Mouse (Mus musculus) telencephalon, adult 2 months (tissue): ENCODE measurements at regions not wholly inside any gene's neighbourhood (a gene's known extent, or its start where the extent isn't known, plus 50 kb on each side); places are given as distances from the start of the nearest gene placed in this dataset.
"Not testable (repeated sequence)": the region's sequence is repeated elsewhere in the genome, so short reads cannot be mapped to it uniquely, and the experiment has no call there.

Experiments used
- DNase-seq: peaks from one replicate; pipeline ENCODE4 v3.0.0-alpha.2; 2011; ENCODE audit warnings: low read depth, low spot score

DNA sequence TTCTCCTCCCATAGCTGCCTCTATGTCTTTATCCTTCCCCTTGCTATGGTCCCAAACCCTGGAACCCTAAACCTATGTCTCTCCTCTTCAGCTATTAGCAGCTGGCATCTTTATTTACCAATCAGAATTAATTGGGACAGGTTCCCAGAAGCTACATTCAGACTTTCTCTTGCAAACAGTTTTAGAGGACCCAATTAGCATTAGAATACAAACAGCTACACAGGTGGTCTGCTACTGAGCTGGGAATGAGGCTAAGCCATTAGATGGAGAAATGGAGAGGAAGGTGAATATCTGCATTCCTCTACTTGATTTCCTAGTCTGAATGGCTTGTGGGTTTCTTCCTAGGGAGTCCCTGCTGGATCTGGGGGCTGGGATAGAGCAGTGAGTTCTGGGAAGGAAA is 611.9 kb downstream of the A830018L16Rik start:
- no peak for DNase-seq

GRCm38 (mm10) chr1:12027442-12027841 is 613.5 kb downstream of the A830018L16Rik start:
- no peak for DNase-seq

DNA sequence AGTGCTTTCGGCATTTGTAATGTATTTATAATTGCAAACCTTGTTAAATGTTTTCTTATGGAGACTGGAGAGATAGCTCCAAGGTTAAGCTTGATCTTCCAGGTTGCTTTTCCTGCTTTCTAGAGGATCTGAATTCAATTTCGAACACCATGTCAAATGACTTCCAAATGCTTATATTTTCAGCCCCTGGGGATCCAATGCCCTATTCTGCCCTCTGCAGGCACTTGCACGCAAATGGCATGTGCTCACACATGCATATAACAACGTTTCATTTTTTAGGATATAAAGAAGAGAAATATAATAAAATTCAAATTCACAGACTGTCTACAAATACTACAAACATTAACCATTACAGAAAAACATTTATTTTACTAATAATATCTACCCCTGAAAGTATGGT is 614.2 kb downstream of the A830018L16Rik start:
- DNase-seq: no peak

DNA sequence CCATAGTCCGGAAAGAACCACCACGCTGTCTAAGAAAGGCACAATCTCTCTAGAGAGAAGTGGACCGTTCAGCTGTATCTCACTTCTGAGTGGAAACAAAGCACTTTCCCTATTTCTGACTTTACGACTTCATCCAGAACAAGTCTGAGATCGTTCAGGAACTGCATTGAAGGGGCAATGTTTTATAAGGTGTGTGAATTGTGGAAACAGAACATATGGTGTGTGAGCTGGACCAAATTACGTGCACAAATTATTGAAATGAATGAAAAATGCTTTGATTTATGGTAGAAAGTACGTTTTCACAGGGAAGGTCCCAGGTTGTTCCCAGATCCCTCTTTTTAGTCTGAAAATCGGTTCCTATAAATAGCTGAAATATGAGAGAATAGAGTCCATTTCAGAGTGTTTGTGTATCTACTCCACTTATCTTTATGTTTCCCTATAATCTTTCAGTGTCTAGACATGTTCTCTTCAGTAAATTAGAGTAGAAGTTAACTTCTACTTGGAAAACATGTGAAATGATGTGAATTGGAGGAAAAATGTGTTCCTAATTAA is 638.1 kb downstream of the A830018L16Rik start:
- no peak for DNase-seq

- no peak for DNase-seq
Measured at GRCm38 (mm10) chr1:12055865-12056560, 642.1 kb downstream of the A830018L16Rik start.

DNA sequence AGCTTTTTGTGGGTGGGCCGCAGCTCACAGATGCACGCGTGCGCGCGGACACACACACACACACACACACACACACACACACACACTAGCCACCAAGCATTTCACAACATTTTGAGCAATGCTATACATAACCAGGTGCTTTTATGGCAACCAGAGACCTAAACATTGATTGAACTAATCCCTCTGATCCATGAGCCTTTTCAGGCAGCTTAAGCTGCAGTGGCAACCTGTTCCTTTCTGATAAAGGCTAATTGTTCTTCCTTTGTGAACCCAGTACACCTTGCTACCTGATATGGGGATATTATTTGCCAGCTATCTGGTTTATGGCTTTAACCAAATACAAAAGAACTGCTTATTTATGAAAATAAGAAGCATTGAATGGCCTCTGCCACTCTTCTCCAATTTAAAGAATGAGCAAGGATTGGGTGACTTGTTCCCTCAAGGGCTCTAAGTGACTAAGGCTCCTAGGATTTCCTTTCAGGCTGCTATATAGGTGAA is 651.2 kb downstream of the A830018L16Rik start:
- no peak for DNase-seq

GRCm38 (mm10) chr1:12092564-12093504 is 678.9 kb downstream of the A830018L16Rik start:
- no peak for DNase-seq

DNA sequence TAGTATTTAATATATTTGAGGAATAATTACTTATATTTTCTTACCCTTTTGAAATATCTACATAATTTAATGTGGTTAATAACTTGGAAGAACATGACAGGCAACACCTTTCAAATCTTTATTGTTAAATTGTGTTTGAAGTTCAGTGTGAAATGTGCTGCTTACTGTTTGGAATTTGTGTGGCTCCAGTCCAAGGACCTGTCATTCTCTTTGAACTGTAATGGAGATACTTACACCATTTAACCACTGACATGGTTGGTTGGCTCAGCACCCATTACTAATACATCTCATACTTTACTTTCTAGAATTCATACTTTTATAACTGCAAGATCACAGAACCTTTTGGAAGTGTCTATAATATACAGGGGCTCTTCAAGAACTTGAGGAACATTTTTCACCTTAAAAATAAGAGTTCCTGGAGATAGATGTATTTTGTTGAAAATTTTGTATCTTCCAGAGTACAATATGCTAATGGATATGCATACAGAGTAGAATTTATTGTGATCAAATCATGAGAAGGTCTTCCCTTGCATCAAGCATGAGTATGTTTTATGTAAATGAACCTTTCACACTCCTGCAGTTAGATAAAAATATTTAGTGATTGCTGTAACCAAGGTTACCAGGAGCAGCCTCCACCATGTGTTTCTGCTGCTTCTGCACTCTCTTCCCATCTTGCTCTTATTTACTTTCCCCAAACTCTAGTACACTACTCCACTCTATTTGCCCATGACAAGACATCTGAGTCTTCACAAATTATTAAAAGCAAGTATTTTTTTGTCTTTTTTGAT is 701.3 kb downstream of the A830018L16Rik start:
- no peak for DNase-seq

DNA sequence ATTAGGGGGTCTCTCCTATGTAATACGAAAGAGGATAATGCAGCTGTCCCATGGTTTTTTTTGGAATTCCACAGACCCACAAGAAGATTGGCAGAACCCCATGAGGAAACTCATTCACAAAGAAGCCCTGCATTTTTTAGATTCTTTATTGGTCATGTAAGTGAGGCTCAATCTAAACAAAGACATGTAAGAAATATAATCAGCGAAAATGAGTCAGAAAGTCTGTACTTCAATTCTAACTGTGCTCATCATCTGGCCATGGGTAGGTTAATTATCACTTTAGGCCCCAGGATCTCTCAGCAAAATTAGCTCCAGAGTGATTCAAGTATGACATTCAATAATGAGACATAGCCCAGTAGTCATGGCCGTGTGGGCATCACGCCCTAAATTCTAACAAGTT is 703.2 kb downstream of the A830018L16Rik start:
- DNase-seq: no peak

DNA sequence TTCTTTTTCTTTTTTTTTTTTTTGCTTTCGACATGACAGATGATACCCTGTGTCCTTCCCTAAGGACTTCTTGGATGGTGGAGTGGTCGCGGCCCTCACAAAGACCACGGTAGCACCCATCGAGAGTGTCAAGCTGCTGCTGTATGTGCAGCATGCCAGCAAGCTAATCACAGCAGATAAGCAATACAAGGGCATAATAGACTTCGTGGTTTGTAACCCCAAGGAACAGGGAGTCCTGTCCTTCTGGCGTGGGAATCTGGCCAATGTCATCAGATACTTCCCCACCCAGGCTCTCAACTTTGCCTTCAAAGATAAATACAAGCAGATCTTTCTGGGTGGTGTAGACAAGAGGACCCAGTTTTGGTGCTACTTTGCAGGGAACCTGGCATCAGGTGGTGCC is 707.0 kb downstream of the A830018L16Rik start:
- no peak for DNase-seq

- DNase-seq: not testable (repeated sequence)
Measured at GRCm38 (mm10) chr1:12126611-12127010, 712.7 kb downstream of the A830018L16Rik start.

- no peak for DNase-seq
Measured at GRCm38 (mm10) chr1:12170503-12170902, 756.6 kb downstream of the A830018L16Rik start.

GRCm38 (mm10) chr1:12189646-12190233 is 775.8 kb downstream of the A830018L16Rik start:
- no peak for DNase-seq

GRCm38 (mm10) chr1:12192588-12192987 is 778.7 kb downstream of the A830018L16Rik start:
- DNase-seq: no peak

DNA sequence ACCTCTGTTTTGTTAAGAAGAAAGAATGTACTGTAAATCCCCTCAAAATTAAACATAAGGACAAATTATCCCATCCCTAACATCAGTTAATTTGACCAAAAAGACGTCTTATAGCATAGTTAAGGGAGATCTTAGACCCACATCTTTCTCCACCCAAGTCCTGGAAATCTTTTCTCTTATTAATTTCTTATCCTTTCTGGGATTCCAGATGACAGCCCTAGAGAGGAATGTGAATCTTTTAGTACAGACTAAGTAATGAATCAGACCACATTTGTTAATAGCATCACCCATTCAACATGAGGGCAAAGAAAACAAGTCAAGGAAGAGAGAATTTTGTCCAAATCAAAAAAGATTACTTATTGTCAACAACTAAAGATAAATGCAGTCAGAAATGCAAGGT is 817.2 kb downstream of the A830018L16Rik start:
- no peak for DNase-seq

DNA sequence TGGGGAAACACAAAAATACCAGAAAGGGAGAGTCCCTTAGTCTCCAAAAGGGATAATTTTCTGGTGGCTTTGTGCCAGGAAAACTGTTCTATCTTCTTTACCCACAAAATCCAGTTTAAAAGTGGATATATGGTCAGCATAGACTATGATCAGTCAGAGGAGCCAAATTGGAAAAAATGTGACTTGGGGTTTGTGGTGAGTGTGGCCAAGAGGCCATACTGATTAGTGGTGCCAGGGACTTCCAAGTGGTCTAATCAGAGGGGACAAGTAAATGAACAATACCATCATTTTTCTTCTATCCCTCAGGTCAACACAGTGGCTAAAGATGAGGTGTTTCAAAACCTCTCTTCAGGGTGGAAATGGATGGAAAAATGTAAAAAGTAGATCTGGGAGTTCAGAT is 828.2 kb downstream of the A830018L16Rik start:
- no peak for DNase-seq

GRCm38 (mm10) chr1:12282493-12282892 is 868.6 kb downstream of the A830018L16Rik start:
- DNase-seq: peak; percentile 32

GRCm38 (mm10) chr1:12285551-12285950 is 871.6 kb downstream of the A830018L16Rik start:
- DNase-seq: no peak

DNA sequence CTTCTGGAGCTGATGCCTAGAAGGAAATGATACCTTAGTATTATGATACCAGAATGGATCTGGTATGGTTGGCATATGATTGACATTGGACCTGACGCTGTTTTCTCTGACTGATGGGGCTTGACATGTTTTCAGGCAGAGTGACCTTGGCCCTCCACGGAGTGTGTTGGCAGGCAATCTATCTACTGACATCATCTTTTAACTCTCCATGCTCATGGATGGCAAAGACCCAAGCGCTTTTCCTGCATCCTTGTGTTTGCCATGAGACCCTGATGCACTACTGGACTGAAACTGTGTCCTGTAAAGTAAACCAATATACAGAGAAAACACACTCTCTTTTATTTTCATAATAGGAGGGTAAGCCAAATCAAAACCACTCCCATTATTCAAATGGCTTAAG is 872.1 kb downstream of the A830018L16Rik start:
- DNase-seq: no peak

DNA sequence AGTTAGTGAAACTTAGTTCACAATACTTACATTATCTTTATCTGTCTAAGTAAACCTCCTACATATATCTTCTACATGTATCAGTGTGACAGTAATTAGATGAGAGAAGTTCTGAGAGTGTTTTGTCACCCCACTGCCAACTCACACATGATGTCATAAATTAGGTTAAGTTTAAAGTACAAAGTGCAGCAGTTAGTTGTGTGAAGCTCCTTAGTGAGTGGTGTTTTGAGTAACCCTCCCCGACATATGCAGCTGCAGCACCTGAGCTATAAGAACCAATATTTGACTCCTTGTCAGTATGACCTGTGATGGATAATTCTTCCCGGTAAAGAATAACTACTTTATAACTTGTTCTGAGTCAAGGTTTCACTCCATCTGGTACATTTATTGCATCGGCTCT is 874.6 kb downstream of the A830018L16Rik start:
- no peak for DNase-seq

DNA sequence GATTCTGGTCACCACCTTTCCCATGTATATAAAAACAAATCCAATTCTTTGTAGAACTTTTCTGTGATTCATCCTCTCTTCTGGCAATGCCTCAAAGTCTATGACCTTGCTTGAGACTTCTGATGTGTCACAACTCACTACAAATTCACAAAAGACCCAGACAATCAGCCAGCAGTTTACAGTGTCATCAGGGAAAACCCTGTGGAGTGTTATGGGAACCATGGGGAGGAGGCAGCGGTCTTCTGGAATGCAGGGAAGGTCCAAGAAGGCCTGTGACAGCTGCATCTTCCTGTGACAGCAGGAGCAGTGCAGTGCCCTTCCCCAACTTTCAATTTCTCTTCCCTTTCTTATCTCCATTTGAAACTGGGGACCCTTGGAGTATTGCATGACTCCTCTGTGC is 877.9 kb downstream of the A830018L16Rik start:
- no peak for DNase-seq
